Mouse (Mus musculus) intestine, postnatal 0 days (tissue): Measurements from ENCODE around the gene Mvb12b. TPM values are rescaled to one million over a fixed set of nuclear protein-coding genes. Genes with fewer than 3 reads are reported as not detected.
A peak's percentile ranks its signal among the peaks of the same experiment; 100 is the strongest.

Source experiments
- ATAC-seq: fragments of 200-750 bp; cut with Nextera tagmentation; 2 replicates; pipeline ENCODE4 v1.8.0; 2017; ENCODE audit warnings: mild to moderate bottlenecking, moderate TSS enrichment, moderate library complexity
- H3K27ac ChIP-seq: fragments of 300-500 bp; sonication (generic); 2 replicates; pipeline ENCODE4 v1.5.1; 2014; ENCODE audit warnings: mild to moderate bottlenecking, low read depth, low read length, moderate library complexity
- H3K27me3 ChIP-seq: fragments of 300-500 bp; sonication (generic); replicated peaks from 2 replicates; pipeline ENCODE4 v1.6.1; 2014; ENCODE audit warnings: low read length, mixed read lengths; ENCODE audit not compliant: control insufficient read depth, insufficient read depth
- H3K36me3 ChIP-seq: fragments of 300-500 bp; sonication (generic); 2 replicates; pipeline ENCODE4 v1.6.1; 2014; ENCODE audit warnings: mild to moderate bottlenecking, moderate library complexity; ENCODE audit not compliant: control insufficient read depth, insufficient read depth
- H3K4me1 ChIP-seq: fragments of 300-500 bp; sonication (generic); replicated peaks from 2 replicates; pipeline ENCODE4 v1.6.1; 2014; ENCODE audit warnings: antibody characterized with exemption, low read length, mixed read lengths; ENCODE audit not compliant: control insufficient read depth, insufficient read depth
- H3K4me2 ChIP-seq: fragments of 300-500 bp; sonication (generic); replicated peaks from 2 replicates; pipeline ENCODE4 v1.6.1; 2014; ENCODE audit warnings: low read depth, mild to moderate bottlenecking, moderate library complexity
- H3K4me3 ChIP-seq: fragments of 300-500 bp; sonication (generic); 2 replicates; pipeline ENCODE4 v1.5.1; 2014; ENCODE audit warnings: low read depth, low read length
- H3K9ac ChIP-seq: fragments of 300-500 bp; sonication (generic); 2 replicates; pipeline ENCODE4 v1.6.1; 2014; ENCODE audit warnings: mild to moderate bottlenecking, low read depth, low read length
- H3K9me3 ChIP-seq: fragments of 300-500 bp; sonication (generic); 2 replicates; pipeline ENCODE4 v1.6.1; 2016; ENCODE audit warnings: mixed run types; ENCODE audit not compliant: control insufficient read depth
- CTCF ChIP-seq: sonication (generic); IDR thresholded peaks from 2 replicates; pipeline ENCODE4 v1.5.1; 2016; ENCODE audit warnings: low read depth, mild to moderate bottlenecking, control low read depth, antibody characterized with exemption, moderate library complexity
- WGBS: fragments of 180-500 bp; shearing (Covaris S2); extraction: QIAGEN DNeasy Blood & Tissue Kit; methylation state at CpG from one replicate; pipeline ENCODE4 v1.1.7; 2014; 5-methylcytosine and 5-hydroxymethylcytosine counted together
- polyA plus RNA-seq: library from polyadenylated mRNA; unstranded; fragments of >200 nt; fragmentation: Nextera tagmentation; extraction: Ambion mirVana; gene quantifications from 2 replicates; pipeline ENCODE4 v1.2.1, GENCODE M21; 2015

The Mvb12b gene
- polyA plus RNA-seq, 1 experiment from 2014 or later = 6.7 TPM

DNA sequence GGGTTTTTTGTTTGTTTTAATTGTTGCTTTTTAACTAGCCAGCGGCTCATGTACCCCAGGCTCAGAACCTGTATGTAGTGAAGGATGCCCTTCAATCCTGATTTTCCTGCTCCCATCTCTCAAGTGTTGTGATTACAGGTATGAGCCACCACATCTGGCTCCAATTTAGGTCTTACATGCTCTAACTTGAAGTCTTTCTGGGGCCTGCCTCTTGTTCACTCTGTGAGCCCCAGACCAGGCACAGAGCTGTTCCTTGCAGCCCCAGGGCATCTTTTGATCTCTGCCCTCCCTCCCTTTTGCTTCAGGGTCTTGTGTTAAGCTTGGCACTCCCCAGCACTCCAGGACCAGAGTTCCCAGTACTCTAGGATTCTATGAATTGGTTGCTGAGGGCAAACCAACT lies 53.8 kb downstream of the Mvb12b start:
- Histone ChIP-seq H3K4me3 (no peak overlapping the region), H3K9ac (no peak overlapping the region), H3K4me2 (no peak overlapping the region), H3K36me3 (peaks cover 6% of the 10 kb centered on the region; the same call in 1 of the 2 replicates), H3K4me1 (no peaks in the 10 kb centered on the region), H3K27ac (no peak overlapping the region), H3K27me3 (no peaks in the 10 kb centered on the region), H3K9me3 (no peaks in the 10 kb centered on the region)
- WGBS = 93% methylated on average over 1 of the region's 1 CpGs
- no peak for TF ChIP-seq CTCF
- no peak for ATAC-seq

DNA sequence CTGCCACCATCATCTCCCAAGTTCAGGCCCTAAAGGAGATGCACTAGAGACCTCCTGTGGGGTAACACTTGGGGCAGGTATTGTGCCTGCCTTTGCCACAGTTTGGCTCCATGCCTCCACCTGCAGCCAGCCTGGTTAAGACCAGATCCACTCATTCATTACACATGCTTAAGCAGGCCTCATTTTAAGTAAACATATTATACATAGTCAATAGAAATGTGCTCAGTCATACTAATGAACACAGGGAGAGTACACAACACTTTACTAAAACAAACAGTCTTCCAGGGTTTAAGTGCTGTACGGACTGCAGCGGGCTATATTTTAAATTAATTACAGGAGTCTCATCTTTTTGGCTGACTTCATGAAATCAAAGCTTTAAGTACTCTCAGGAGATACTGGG lies 57.9 kb downstream of the Mvb12b start:
- ATAC-seq = no peak
- Histone ChIP-seq H3K27me3 (no peaks in the 10 kb centered on the region), H3K4me1 (no peaks in the 10 kb centered on the region), H3K4me3 (no peak overlapping the region), H3K27ac (no peak overlapping the region), H3K9ac (no peak overlapping the region), H3K36me3 (no peaks in the 10 kb centered on the region; the same call in 1 of the 2 replicates), H3K4me2 (no peak overlapping the region), H3K9me3 (no peaks in the 10 kb centered on the region)
- 50% methylated on average over 2 of the region's 2 CpGs for WGBS
- TF ChIP-seq CTCF = no peak

DNA sequence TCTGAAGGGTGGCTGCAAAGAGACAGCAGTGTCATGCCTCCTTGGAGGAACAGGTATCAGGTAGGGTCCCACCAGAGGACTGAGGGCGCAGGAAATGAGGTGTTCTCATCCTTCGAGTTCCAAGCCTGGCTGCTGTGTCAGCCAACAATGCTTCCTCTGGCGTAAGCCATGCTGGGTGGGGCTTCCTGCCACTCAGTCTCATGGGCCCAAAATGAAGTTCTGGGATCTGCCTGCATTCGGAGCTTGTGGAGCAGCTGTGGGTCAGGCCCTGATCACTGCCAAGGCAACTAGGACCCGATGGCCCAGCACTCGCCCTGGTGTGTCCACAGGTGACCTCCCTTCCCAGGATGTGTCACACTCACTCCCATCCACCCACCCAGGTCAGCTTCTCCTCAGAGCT lies 61.0 kb downstream of the Mvb12b start:
- Histone ChIP-seq H3K36me3 (peaks cover 10% of the 10 kb centered on the region; the same call in 1 of the 2 replicates), H3K27me3 (no peaks in the 10 kb centered on the region), H3K4me2 (no peak overlapping the region), H3K9me3 (no peaks in the 10 kb centered on the region), H3K9ac (no peak overlapping the region), H3K27ac (no peak overlapping the region), H3K4me1 (no peaks in the 10 kb centered on the region), H3K4me3 (no peak overlapping the region)
- no peak for ATAC-seq
- 85% methylated on average over 6 of the region's 6 CpGs for WGBS
- TF ChIP-seq CTCF = no peak

DNA sequence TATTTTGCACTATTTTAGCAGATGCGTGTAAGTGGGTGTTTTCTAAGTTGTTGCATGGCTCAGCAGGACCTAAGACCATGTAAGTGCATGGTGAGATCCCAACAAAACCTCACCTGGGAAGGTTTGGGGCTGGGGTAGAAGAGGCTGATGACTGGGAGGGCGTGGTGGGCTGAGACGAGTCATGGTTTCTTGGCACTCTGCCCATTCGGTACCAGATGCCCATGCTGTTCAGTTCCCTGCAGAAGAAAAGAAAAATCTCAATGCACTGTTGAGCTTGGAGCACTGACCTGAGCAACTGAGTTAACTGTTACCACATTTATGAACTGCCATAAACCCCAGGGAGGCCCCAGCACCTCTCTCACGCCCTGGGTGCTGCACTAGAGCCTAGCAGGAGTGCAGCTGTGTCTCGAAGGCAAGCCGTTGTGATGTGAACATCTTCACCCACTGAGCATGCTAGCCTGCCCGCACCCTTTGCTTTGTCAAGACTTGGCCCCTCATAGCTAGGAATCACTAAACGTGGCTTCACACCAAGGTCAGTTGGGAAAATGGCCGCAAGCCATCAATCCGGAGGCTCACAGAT lies 62.7 kb downstream of the Mvb12b start:
- ATAC-seq = peak; percentile 52; the same call in 1 of the 2 replicates
- H3K4me3 ChIP-seq = no peak overlapping the region
- 48% methylated on average over 11 of the region's 11 CpGs for WGBS
- H3K4me1 ChIP-seq = no peaks in the 10 kb centered on the region
- H3K4me2 ChIP-seq = no peak overlapping the region
- no peaks in the 10 kb centered on the region for H3K27me3 ChIP-seq
- no peak overlapping the region for H3K9ac ChIP-seq
- H3K36me3 ChIP-seq = peaks cover 10% of the 10 kb centered on the region; the same call in 1 of the 2 replicates
- H3K9me3 ChIP-seq = no peaks in the 10 kb centered on the region
- no peak overlapping the region for H3K27ac ChIP-seq
- no peak for TF ChIP-seq CTCF

DNA sequence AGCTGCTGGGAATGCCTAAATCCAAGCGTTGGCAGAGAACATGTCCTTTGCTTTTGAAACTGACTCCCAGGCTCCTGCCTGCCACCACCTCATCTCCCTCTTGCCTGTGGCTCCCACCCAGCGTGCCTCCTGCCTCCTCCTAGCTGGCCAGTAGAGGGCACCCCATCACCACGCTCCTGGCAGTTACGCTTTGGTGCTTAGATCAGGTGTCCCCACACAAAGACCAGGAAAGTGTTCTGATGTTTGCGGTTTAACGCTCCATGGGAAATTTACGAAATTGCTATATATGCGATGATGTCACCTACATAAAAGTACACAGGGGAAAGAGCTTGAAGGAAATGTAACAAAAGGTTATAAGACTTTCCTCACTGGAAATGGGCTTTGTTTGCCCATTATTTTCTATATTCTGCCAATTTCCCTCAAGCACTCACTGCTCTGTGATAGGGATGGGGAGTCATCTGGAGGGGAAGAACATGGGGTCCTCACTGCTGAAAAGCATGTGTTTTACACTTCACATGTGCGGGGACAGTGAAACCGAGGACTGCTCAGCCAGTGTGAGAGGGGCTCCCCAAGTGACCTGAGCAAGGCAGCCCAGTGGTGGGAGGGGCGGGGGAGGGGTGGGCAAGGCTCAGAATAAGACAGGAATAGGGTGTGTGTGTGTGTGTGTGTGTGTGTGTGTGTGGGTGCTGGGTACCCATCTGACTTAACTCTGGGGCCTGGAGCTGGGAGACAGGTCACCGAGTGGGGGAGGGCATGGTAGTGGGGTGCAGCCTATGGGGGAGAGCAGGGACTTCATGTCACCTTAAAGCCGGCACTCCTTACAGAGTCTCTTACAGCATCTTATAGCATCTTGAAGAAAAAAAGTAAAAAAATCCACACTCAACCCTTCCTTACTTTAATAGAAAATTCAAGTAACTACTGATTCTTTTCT lies 65.8 kb downstream of the Mvb12b start:
- Histone ChIP-seq H3K27me3 (no peaks in the 10 kb centered on the region), H3K27ac (no peak overlapping the region), H3K9ac (no peak overlapping the region), H3K4me3 (no peak overlapping the region), H3K4me1 (no peaks in the 10 kb centered on the region), H3K4me2 (no peak overlapping the region), H3K36me3 (peaks cover 10% of the 10 kb centered on the region; the same call in 1 of the 2 replicates), H3K9me3 (no peaks in the 10 kb centered on the region)
- WGBS = 34% methylated on average over 13 of the region's 13 CpGs
- TF ChIP-seq CTCF = peak; percentile 100
- ATAC-seq = no peak

DNA sequence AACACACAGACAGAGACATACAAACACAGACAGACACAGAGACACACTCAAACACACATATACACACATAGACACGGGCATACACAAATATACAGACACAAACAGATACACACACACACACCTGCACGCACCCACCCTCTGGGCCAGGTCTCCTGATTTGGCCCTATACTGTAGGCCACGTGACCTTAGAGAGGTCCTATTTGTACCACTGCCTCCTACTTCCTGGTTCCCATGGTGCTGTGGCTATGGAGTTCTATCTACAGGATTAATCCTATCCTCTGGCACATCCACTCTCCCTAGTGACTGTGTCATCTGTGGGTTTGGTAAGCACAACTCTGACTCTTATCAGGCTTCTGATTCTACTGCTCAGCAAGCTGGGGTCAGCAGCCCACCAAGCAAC lies 67.3 kb downstream of the Mvb12b start:
- Histone ChIP-seq H3K9me3 (no peaks in the 10 kb centered on the region), H3K4me1 (no peaks in the 10 kb centered on the region), H3K4me2 (no peak overlapping the region), H3K27me3 (no peaks in the 10 kb centered on the region), H3K9ac (no peak overlapping the region), H3K4me3 (no peak overlapping the region), H3K36me3 (peaks cover 10% of the 10 kb centered on the region; the same call in 1 of the 2 replicates), H3K27ac (no peak overlapping the region)
- 81% methylated on average over 3 of the region's 3 CpGs for WGBS
- TF ChIP-seq CTCF = no peak
- ATAC-seq = no peak
